Mouse (Mus musculus) embryonic fibroblast, embryonic 13.5 days (primary cell): Measurements from ENCODE around the gene Gm21915. TPM values are rescaled to one million over a fixed set of nuclear protein-coding genes. Genes with fewer than 3 reads are reported as not detected.

Experiments
- H3K27ac ChIP-seq: 2 replicates; pipeline ENCODE4 v1.5.1; 2012; ENCODE audit warnings: low read length, control low read depth, inconsistent platforms; ENCODE audit not compliant: insufficient read depth
- H3K4me1 ChIP-seq: 2 replicates; pipeline ENCODE4 v1.6.1; 2011; ENCODE audit warnings: low read length; ENCODE audit not compliant: control insufficient read depth, insufficient read depth
- H3K4me3 ChIP-seq: 2 replicates; pipeline ENCODE4 v1.5.1; 2011; ENCODE audit warnings: mild to moderate bottlenecking, control low read depth, low read length; ENCODE audit not compliant: insufficient read depth
- CTCF ChIP-seq: IDR thresholded peaks from 2 replicates; pipeline ENCODE4 v1.5.1; 2011; ENCODE audit warnings: mild to moderate bottlenecking, control low read depth, low read length, moderate library complexity, borderline replicate concordance; ENCODE audit not compliant: insufficient read depth
- POLR2A ChIP-seq: IDR thresholded peaks from 2 replicates; pipeline ENCODE4 v1.6.1; 2011; ENCODE audit warnings: low read depth, mild to moderate bottlenecking, control low read depth, low read length, moderate library complexity
- polyA plus RNA-seq: library from polyadenylated mRNA; stranded (reverse); fragments of >200 nt; gene quantifications from 2 replicates; pipeline ENCODE4 v1.2.4, GENCODE M21; 2011; ENCODE audit warnings: low read depth; ENCODE audit not compliant: missing spikeins, insufficient read length

Gene Gm21915
- polyA plus RNA-seq, 1 experiment: not detected

- no peak for TF ChIP-seq CTCF
- TF ChIP-seq POLR2A: no peak
- no peak overlapping the region for H3K4me3 ChIP-seq
These were observed 38.7 kb downstream of the Gm21915 start for GRCm38 (mm10) chr9:40709141-40709537.

GRCm38 (mm10) chr9:40709587-40709986 is 39.2 kb downstream of the Gm21915 start:
- Histone ChIP-seq H3K4me3 (no peak overlapping the region), H3K27ac (no peak overlapping the region), H3K4me1 (peaks cover 6% of the 10 kb centered on the region; the same call in 1 of the 2 replicates)
- TF ChIP-seq CTCF (no peak), POLR2A (no peak)

More at GRCm38 (mm10) chr9:40709141-40709537, 38.7 kb downstream of the Gm21915 start:
- Histone ChIP-seq H3K4me1 (peaks cover 6% of the 10 kb centered on the region; the same call in 1 of the 2 replicates), H3K27ac (no peak overlapping the region)

DNA sequence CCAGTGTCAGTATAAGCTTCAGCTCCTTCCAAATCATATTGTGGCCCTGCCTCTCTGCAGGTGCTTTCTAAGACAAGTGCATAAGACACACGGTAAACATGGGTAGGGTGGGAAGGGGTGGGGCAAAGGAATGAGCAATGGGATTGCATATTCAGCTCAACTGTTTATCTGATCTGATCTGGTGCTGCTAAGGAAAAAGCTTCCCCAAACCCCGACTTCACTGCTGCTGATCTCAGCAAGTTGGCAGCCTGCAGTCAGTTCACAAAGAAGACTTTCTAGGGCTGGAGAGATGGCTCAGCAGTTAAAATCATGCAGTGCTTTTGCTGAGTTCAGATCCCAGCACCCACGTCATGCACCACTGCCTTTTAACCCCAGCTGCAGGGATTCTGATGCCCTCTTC is 39.6 kb downstream of the Gm21915 start:
- no peak overlapping the region for H3K4me3 ChIP-seq
- TF ChIP-seq CTCF (no peak), POLR2A (no peak)
- H3K27ac ChIP-seq: no peak overlapping the region
- H3K4me1 ChIP-seq: peaks cover 5% of the 10 kb centered on the region; the same call in 1 of the 2 replicates

DNA sequence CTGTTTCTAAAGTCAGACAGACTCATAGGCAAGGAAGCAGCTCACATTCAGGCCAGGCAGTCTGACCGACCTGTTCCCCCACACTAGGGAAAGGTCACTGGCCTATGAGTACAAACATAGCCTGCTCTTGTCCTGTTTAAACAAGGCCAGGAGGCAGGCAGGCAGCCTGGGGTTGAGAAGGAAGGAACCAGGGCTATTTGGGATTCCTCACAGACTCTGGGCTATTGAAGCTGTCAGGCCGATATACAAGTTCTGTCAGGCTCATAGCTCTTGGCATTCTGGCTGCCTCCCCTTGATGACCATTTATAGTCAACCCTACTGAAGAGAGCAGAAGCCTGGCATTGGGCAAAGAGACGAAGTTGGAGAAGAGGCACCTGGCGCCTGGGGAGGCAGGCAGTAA is 41.2 kb downstream of the Gm21915 start:
- TF ChIP-seq CTCF: no peak
- Histone ChIP-seq H3K4me3 (no peak overlapping the region), H3K27ac (no peak overlapping the region), H3K4me1 (peaks cover 4% of the 10 kb centered on the region; the same call in 1 of the 2 replicates)

DNA sequence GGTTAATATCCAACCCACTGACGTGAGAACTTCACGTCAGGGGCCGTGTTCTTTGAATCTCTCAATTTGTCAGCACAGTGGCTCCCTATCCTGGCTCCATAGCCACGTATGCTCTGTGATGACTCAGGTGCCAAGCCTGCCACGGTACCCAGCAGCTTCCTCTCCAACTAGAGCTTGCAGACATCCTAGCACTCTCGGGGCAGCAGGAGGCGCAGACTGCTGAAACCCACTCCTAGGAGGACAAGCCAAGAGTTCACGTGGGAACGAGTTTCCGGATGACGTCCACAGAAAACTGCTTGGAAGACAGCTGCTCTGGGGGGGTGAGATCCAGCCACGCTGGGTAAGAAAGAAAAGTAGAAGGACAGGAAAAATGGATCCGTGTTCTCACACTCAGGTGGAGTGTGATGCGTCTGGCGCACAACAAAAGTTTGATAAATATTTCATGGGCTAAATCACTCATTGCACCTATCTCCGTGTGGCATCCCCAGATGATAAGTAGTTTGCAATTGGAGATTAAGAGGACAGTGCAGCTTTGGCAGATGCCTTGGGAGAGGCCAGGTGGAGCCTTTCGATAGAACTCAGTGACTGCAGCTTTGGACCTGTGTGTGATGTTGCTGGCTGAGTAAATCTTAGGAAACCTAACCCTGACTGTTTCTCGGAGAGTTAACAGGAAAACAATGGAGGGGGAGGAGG is 46.9 kb downstream of the Gm21915 start:
- peak overlapping the region; percentile 15; the same call in 1 of the 2 replicates for H3K27ac ChIP-seq
- no peak overlapping the region for H3K4me3 ChIP-seq
- TF ChIP-seq CTCF (no peak; the same call in 1 of the 2 replicates), POLR2A (no peak)
- H3K4me1 ChIP-seq: no peaks in the 10 kb centered on the region; the same call in 1 of the 2 replicates

GRCm38 (mm10) chr9:40717875-40718185 is 47.4 kb downstream of the Gm21915 start:
- Histone ChIP-seq H3K4me1 (no peaks in the 10 kb centered on the region; the same call in 1 of the 2 replicates), H3K27ac (no peak overlapping the region), H3K4me3 (no peak overlapping the region)
- TF ChIP-seq CTCF (no peak), POLR2A (no peak)

Other genes with a start within 250 kb of the Gm21915 start
- 6.6 and 14.3 TPM in 2 replicates for gene Gramd1b, start 139.2 kb upstream of the Gm21915 start, polyA plus RNA-seq
- 32.3 and 61.2 TPM in 2 replicates for gene Clmp, start 15.3 kb downstream of the Gm21915 start, polyA plus RNA-seq
- gene Hspa8, start 130.4 kb downstream of the Gm21915 start, polyA plus RNA-seq: 2,507 and 2,625 TPM in 2 replicates
- gene Bsx, start 203.5 kb downstream of the Gm21915 start, polyA plus RNA-seq: not detected in 2 replicates